Mouse (Mus musculus): ENCODE data around the gene Srd5a1. TPM values are rescaled to one million over a fixed set of nuclear protein-coding genes. Genes with fewer than 3 reads are reported as not detected.

The Srd5a1 gene
- polyA plus RNA-seq, 1 experiment from 2014 or later, result 31.7 TPM

DNA sequence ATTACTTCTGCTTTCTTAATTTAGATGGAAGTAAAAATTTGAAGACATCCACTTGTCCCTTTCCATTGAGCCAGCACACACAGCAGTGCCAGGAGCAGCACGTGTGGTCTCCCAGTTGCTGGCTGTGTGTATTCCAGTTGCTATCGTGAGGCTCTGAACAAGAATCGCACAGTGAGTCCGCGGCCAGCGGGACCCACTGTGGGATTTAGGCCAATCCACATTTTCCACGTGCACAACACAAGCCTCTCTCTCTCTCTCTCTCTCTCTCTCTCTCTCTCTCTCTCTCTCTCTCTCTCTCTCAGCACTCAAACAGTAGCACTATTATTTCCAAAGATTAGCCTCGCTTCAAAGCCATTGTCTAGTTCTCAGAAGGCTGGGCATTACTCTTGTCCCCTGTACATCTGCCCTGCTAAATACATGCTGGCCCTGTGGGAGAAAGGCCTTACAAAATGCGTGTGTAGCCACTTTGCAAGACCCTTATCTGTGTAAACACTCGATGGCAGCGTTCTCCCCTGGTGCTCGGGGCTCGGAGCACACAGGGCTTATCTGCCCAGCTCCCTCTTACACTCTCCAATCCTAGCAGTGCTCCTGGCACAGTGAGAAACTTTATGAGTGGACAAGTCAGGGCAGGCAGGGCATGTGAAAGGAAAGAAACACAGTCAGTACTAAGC, 51.8 kb downstream of the Srd5a1 start:
- H3K9me3 ChIP-seq (replicated peaks; ENCODE audit: control insufficient read depth, low read length), result no peaks in the 10 kb centered on the region
- H3K27ac ChIP-seq (ENCODE audit: low read depth, low read length), result 0 out of 2 replicates have a peak overlapping the region, but pooled peaks have one; percentile 0
- H3K9ac ChIP-seq (ENCODE audit: low read length), result no peak overlapping the region
- H3K4me3 ChIP-seq (ENCODE audit: low read depth, low read length), result no peak overlapping the region
- H3K27me3 ChIP-seq (replicated peaks; ENCODE audit: control insufficient read depth, insufficient read depth, low read length), result no peaks in the 10 kb centered on the region
- no peaks in the 10 kb centered on the region for H3K4me1 ChIP-seq (ENCODE audit: control insufficient read depth, insufficient read depth, low read length)
- H3K36me3 ChIP-seq (ENCODE audit: control insufficient read depth, insufficient read depth, low read length), result no peaks in the 10 kb centered on the region
- no peak overlapping the region for H3K4me2 ChIP-seq (ENCODE audit: low read length)
- 39% methylated on average over 13 of the region's 13 CpGs for WGBS
- DNase-seq (ENCODE audit: low spot score) (peak; percentile 22), ATAC-seq (peak; percentile 40; the same call in 1 of the 2 replicates)

DNA sequence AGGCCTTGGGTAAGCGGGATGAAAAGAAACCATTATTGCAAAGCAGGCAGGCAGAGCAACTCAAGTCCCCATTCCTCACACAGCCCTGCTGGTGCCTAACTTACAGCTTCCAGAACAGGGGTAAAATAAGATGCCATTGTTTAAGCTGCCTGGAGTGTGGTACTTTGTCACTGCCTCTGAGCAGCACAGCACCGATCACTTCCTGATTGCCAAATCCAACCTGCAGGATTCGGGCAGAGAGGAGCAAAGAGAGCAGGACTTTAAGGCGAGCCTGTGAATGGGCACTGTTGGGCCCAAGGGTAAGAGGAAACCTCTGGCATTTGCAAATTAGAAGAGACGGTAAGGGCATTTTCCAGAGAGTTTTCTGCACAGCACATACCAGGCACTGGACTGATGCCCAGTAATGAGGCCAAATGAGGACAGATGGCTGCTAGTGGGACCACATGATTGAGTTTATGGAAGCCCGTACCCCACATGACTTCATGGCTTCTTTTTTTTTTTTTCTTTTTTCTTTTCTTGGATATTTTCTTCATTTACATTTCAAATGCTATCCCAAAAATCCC, 53.1 kb downstream of the Srd5a1 start:
- 68% methylated on average over 6 of the region's 6 CpGs for WGBS
- no peak overlapping the region for H3K27ac ChIP-seq (ENCODE audit: low read depth, low read length)

DNA sequence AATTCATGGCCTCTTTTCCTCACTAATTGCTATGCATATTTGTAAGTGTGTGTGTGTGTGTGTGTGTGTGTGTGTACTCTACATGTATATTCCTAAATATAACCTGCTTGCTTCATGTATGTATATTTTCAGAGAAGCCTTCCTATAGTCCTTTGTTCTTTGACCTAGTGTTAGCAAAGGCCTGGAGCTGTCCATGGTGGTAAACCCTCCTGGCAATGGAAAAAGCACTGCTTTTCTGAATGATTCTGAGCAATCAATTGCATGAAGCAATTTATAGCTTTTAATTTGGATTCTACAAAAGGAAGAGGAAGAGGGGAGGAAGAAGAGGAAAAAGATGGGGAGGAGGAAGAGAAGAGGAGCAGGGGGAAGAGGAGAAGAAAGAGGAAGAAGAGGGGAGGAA, 54.5 kb downstream of the Srd5a1 start:
- no peak for DNase-seq (ENCODE audit: low spot score)
- no peak overlapping the region for H3K4me3 ChIP-seq (ENCODE audit: low read depth, low read length)
- no peaks in the 10 kb centered on the region for H3K9me3 ChIP-seq (replicated peaks; ENCODE audit: control insufficient read depth, low read length)
- no peak overlapping the region for H3K9ac ChIP-seq (ENCODE audit: low read length)
- no peak for ATAC-seq
- no peak overlapping the region for H3K27ac ChIP-seq (ENCODE audit: low read depth, low read length)
- H3K36me3 ChIP-seq (ENCODE audit: control insufficient read depth, insufficient read depth, low read length), result no peaks in the 10 kb centered on the region
- no peaks in the 10 kb centered on the region for H3K27me3 ChIP-seq (replicated peaks; ENCODE audit: control insufficient read depth, insufficient read depth, low read length)
- no peak overlapping the region for H3K4me2 ChIP-seq (ENCODE audit: low read length)
- H3K4me1 ChIP-seq (ENCODE audit: control insufficient read depth, insufficient read depth, low read length), result no peaks in the 10 kb centered on the region

More for the DNA sequence above, 53.1 kb downstream of the Srd5a1 start:
- Histone ChIP-seq H3K9me3 (replicated peaks; ENCODE audit: control insufficient read depth, low read length) (no peaks in the 10 kb centered on the region), H3K4me2 (ENCODE audit: low read length) (no peak overlapping the region), H3K27me3 (replicated peaks; ENCODE audit: control insufficient read depth, insufficient read depth, low read length) (no peaks in the 10 kb centered on the region), H3K4me3 (ENCODE audit: low read depth, low read length) (no peak overlapping the region), H3K9ac (ENCODE audit: low read length) (no peak overlapping the region), H3K36me3 (ENCODE audit: control insufficient read depth, insufficient read depth, low read length) (no peaks in the 10 kb centered on the region), H3K4me1 (ENCODE audit: control insufficient read depth, insufficient read depth, low read length) (no peaks in the 10 kb centered on the region)
- ATAC-seq, result no peak
- DNase-seq (ENCODE audit: low spot score), result peak; percentile 30

DNA sequence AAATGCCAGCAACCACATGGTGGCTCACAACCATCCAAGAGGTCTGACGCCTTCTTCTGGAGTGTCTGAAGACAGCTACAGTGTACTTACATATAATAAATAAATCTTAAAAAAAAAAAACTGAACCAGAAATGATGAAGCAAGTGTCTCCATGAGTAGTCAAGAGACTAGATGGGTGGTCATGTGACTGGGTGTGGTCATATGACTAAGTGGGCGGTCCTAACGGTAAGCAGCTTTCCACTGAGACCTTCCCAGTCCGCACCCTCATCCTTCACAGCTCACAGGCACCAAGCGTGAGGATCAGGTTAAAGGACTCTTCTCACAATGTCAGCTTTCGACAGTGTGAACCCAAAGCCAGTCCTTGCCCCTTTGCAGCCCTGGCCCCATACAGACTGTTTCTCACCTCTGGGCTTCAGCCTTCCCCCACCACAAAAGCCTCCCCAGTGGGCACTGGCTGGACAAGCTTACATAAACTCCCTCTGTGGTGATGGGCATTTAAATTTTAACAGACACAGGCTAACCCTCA, 55.2 kb downstream of the Srd5a1 start:
- 87% methylated on average over 6 of the region's 6 CpGs for WGBS
- DNase-seq (ENCODE audit: low spot score) (no peak), ATAC-seq (no peak)
- no peaks in the 10 kb centered on the region for H3K27me3 ChIP-seq (replicated peaks; ENCODE audit: control insufficient read depth, insufficient read depth, low read length)
- H3K4me3 ChIP-seq (ENCODE audit: low read depth, low read length), result no peak overlapping the region
- no peak overlapping the region for H3K9ac ChIP-seq (ENCODE audit: low read length)
- no peak overlapping the region for H3K4me2 ChIP-seq (ENCODE audit: low read length)
- H3K36me3 ChIP-seq (ENCODE audit: control insufficient read depth, insufficient read depth, low read length), result no peaks in the 10 kb centered on the region
- H3K27ac ChIP-seq (ENCODE audit: low read depth, low read length), result no peak overlapping the region
- no peaks in the 10 kb centered on the region for H3K4me1 ChIP-seq (ENCODE audit: control insufficient read depth, insufficient read depth, low read length)
- H3K9me3 ChIP-seq (replicated peaks; ENCODE audit: control insufficient read depth, low read length), result no peaks in the 10 kb centered on the region

DNA sequence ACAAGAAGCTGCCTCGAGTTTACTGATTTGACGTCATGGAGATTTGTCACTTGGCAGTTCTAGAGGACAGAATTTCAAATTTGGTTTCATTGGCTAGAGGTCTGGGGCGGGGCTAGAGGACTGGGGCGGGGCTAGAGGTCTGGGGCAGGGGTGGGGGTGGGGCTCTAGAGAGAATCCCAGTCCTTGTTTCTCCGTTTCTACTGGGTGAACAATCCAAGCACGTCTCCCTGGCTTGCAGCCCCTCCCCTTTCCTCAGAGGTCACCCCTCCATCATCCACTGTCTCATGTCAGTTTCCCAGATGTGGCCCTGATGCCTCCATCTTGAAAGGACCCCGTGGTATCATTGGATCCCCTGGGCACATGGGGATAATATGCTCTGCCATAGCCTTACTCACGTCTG, 56.2 kb downstream of the Srd5a1 start:
- Histone ChIP-seq H3K27ac (ENCODE audit: low read depth, low read length) (no peak overlapping the region), H3K9me3 (replicated peaks; ENCODE audit: control insufficient read depth, low read length) (no peaks in the 10 kb centered on the region), H3K4me1 (ENCODE audit: control insufficient read depth, insufficient read depth, low read length) (no peaks in the 10 kb centered on the region), H3K4me3 (ENCODE audit: low read depth, low read length) (no peak overlapping the region), H3K36me3 (ENCODE audit: control insufficient read depth, insufficient read depth, low read length) (no peaks in the 10 kb centered on the region), H3K27me3 (replicated peaks; ENCODE audit: control insufficient read depth, insufficient read depth, low read length) (no peaks in the 10 kb centered on the region), H3K9ac (ENCODE audit: low read length) (no peak overlapping the region), H3K4me2 (ENCODE audit: low read length) (no peak overlapping the region)
- DNase-seq (ENCODE audit: low spot score), result no peak
- WGBS, result 23% methylated on average over 8 of the region's 8 CpGs
- ATAC-seq, result no peak

DNA sequence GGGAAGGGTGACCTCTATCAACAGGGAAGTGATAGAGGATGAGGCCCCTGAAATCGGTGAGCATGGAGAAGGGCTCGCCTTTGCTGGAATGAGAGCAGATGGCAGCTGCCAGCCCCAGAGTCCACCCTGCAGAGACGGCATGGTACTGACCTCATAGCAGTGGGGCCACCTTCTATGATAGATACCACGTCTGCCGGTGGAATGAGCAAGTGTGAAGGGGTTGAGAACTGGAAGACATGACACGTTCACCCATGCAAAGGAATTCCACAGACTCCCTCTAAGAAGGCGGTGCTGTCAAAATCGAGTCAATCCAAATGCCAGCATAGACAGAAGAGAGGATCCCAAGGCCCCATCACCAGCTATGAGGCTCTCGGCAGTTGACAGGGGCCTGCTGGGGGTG, 57.0 kb downstream of the Srd5a1 start:
- no peak for ATAC-seq
- no peaks in the 10 kb centered on the region for H3K9me3 ChIP-seq (replicated peaks; ENCODE audit: control insufficient read depth, low read length)
- WGBS, result 80% methylated on average over 9 of the region's 9 CpGs

DNA sequence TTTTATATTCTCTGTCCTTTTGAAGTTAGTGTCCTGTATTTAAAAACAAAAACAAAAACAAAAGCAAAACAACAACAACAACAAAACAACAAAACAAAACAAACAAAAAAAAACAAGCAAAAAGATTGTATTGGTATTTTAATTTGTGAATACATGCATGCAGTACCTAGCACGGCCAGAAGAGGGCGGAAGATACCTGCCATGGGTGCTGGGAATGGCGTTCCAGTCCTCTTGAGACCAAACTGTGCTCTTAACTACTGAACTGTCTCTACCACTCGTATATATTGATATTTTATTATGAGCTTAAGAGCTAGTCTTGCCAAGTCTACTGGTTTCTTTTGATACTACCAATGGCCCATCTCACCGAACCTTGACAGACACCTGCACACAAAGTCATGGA, 58.2 kb downstream of the Srd5a1 start:
- H3K27me3 ChIP-seq (replicated peaks; ENCODE audit: control insufficient read depth, insufficient read depth, low read length), result no peaks in the 10 kb centered on the region
- H3K4me2 ChIP-seq (ENCODE audit: low read length), result no peak overlapping the region
- ATAC-seq (no peak), DNase-seq (ENCODE audit: low spot score) (peak; percentile 33)
- WGBS, result 25% methylated on average over 5 of the region's 5 CpGs
- no peak overlapping the region for H3K9ac ChIP-seq (ENCODE audit: low read length)
- no peak overlapping the region for H3K4me3 ChIP-seq (ENCODE audit: low read depth, low read length)
- H3K4me1 ChIP-seq (ENCODE audit: control insufficient read depth, insufficient read depth, low read length), result no peaks in the 10 kb centered on the region
- H3K9me3 ChIP-seq (replicated peaks; ENCODE audit: control insufficient read depth, low read length), result no peaks in the 10 kb centered on the region
- no peak overlapping the region for H3K27ac ChIP-seq (ENCODE audit: low read depth, low read length)
- H3K36me3 ChIP-seq (ENCODE audit: control insufficient read depth, insufficient read depth, low read length), result no peaks in the 10 kb centered on the region

More for the DNA sequence above, 57.0 kb downstream of the Srd5a1 start:
- H3K4me3 ChIP-seq (ENCODE audit: low read depth, low read length), result no peak overlapping the region
- H3K36me3 ChIP-seq (ENCODE audit: control insufficient read depth, insufficient read depth, low read length), result no peaks in the 10 kb centered on the region
- no peaks in the 10 kb centered on the region for H3K27me3 ChIP-seq (replicated peaks; ENCODE audit: control insufficient read depth, insufficient read depth, low read length)
- H3K4me1 ChIP-seq (ENCODE audit: control insufficient read depth, insufficient read depth, low read length), result no peaks in the 10 kb centered on the region
- no peak overlapping the region for H3K27ac ChIP-seq (ENCODE audit: low read depth, low read length)
- no peak overlapping the region for H3K4me2 ChIP-seq (ENCODE audit: low read length)
- H3K9ac ChIP-seq (ENCODE audit: low read length), result no peak overlapping the region
- no peak for DNase-seq (ENCODE audit: low spot score)

DNA sequence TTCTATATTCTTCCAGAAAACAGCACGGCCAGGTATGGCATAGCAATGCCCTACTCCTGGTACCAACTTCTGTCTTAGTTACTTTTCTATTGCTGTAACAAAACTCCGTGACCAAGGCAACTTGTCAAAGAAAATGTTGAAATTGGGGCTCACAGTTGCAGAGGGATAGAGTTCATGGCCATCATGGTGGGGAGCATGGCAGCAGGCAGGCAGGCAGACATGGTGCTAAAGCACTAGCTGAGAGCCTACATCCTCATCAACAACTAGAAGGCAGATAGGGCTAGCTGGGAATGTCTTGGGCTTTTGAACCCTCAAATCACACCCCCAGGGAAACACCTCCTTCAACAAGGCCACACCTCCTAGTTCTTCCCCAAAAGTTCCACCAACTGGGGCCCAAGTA, 60.4 kb downstream of the Srd5a1 start:
- 78% methylated on average over 2 of the region's 2 CpGs for WGBS
- no peak for ATAC-seq
- Histone ChIP-seq H3K27ac (ENCODE audit: low read depth, low read length) (no peak overlapping the region), H3K9me3 (replicated peaks; ENCODE audit: control insufficient read depth, low read length) (no peaks in the 10 kb centered on the region), H3K9ac (ENCODE audit: low read length) (no peak overlapping the region), H3K4me2 (ENCODE audit: low read length) (no peak overlapping the region), H3K4me1 (ENCODE audit: control insufficient read depth, insufficient read depth, low read length) (no peaks in the 10 kb centered on the region), H3K27me3 (replicated peaks; ENCODE audit: control insufficient read depth, insufficient read depth, low read length) (no peaks in the 10 kb centered on the region), H3K36me3 (ENCODE audit: control insufficient read depth, insufficient read depth, low read length) (no peaks in the 10 kb centered on the region), H3K4me3 (ENCODE audit: low read depth, low read length) (no peak overlapping the region)
- no peak for DNase-seq (ENCODE audit: low spot score)

DNA sequence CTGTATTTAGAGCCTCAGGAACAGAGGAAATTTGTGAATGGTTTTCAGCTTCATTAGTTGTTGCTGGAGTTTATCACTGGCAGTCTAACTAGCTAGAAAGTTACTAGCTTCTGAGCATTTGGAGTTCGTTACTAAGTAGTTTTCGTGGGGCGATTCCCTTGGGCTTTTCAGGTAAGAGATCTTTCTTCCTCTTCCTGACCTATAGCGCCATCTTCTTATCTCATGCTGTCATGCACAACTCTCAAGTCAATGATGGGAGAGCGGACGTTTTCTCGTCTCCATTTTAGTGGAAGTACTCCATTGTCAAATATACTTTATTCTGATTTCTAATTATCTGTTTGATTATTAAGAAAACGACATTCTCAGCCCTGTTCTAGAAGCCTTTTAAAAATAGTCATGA, 61.3 kb downstream of the Srd5a1 start:
- Histone ChIP-seq H3K36me3 (ENCODE audit: control insufficient read depth, insufficient read depth, low read length) (no peaks in the 10 kb centered on the region), H3K9ac (ENCODE audit: low read length) (no peak overlapping the region), H3K27me3 (replicated peaks; ENCODE audit: control insufficient read depth, insufficient read depth, low read length) (no peaks in the 10 kb centered on the region), H3K27ac (ENCODE audit: low read depth, low read length) (no peak overlapping the region), H3K4me2 (ENCODE audit: low read length) (no peak overlapping the region), H3K4me3 (ENCODE audit: low read depth, low read length) (no peak overlapping the region), H3K4me1 (ENCODE audit: control insufficient read depth, insufficient read depth, low read length) (no peaks in the 10 kb centered on the region), H3K9me3 (replicated peaks; ENCODE audit: control insufficient read depth, low read length) (no peaks in the 10 kb centered on the region)
- WGBS, result 48% methylated on average over 8 of the region's 8 CpGs
- DNase-seq (ENCODE audit: low spot score) (no peak), ATAC-seq (no peak)

Measured in forebrain, embryonic 14.5 days (tissue).